ENCODE assay signal across 8 mouse cellular contexts in genomic region chr16:97292484-97293048, GRCm38 (mm10).
DNase-seq lines count a peak whose midpoint lies in the region; ATAC-seq lines count a peak whose summit lies in the region.

No protein-coding gene starts in this region.

- WGBS in heart, embryonic 10.5 days, result 15% methylated on average over 11 of the region's 11 CpGs
- WGBS in embryonic facial prominence, embryonic 12.5 days, result 2% methylated on average over 11 of the region's 11 CpGs
- WGBS in midbrain, embryonic 15.5 days, result 3% methylated on average over 11 of the region's 11 CpGs

- ATAC-seq in embryonic facial prominence, embryonic 12.5 days (ENCODE audit: insufficient number of reproducible peaks, insufficient read depth, low FRiP score, low TSS enrichment), result no peak
- ATAC-seq in midbrain, embryonic 15.5 days (replicated peaks), result peak; percentile 62

- DNase-seq in heart, embryonic 10.5 days (ENCODE audit: low spot score), result no peak
- no peak for DNase-seq in heart, postnatal 4 days
- DNase-seq in kidney, adult 18-20 months, result peak; percentile 38
- no peak for DNase-seq in gastrocnemius, postnatal 25 days
- no peak for DNase-seq in urinary bladder, postnatal 14 days (ENCODE audit: low spot score)
- no peak for DNase-seq in urinary bladder, postnatal 36 days (ENCODE audit: low spot score in 2 of 2)

- H3K36me3 ChIP-seq in heart, embryonic 10.5 days, result no peaks in the 10 kb centered on the region
- no peaks in the 10 kb centered on the region for H3K36me3 ChIP-seq in embryonic facial prominence, embryonic 12.5 days
- H3K36me3 ChIP-seq in midbrain, embryonic 15.5 days (replicated peaks), result no peaks in the 10 kb centered on the region

- H3K27ac ChIP-seq in heart, embryonic 10.5 days, result no peak overlapping the region
- H3K27ac ChIP-seq in embryonic facial prominence, embryonic 12.5 days, result no peak overlapping the region
- H3K27ac ChIP-seq in midbrain, embryonic 15.5 days, result peak overlapping the region; percentile 59

- H3K9ac ChIP-seq in embryonic facial prominence, embryonic 12.5 days, result no peak overlapping the region
- H3K9ac ChIP-seq in midbrain, embryonic 15.5 days, result no peak overlapping the region

- peak overlapping the region; percentile 36 for H3K4me3 ChIP-seq in heart, embryonic 10.5 days
- no peak overlapping the region for H3K4me3 ChIP-seq in embryonic facial prominence, embryonic 12.5 days
- no peak overlapping the region for H3K4me3 ChIP-seq in midbrain, embryonic 15.5 days

- no peaks in the 10 kb centered on the region for H3K9me3 ChIP-seq in heart, embryonic 10.5 days
- no peaks in the 10 kb centered on the region for H3K9me3 ChIP-seq in embryonic facial prominence, embryonic 12.5 days
- no peaks in the 10 kb centered on the region for H3K9me3 ChIP-seq in midbrain, embryonic 15.5 days

- H3K27me3 ChIP-seq in heart, embryonic 10.5 days (ENCODE audit: insufficient read depth, poor library complexity, severe bottlenecking), result no peaks in the 10 kb centered on the region
- H3K27me3 ChIP-seq in embryonic facial prominence, embryonic 12.5 days, result no peaks in the 10 kb centered on the region
- no peaks in the 10 kb centered on the region for H3K27me3 ChIP-seq in midbrain, embryonic 15.5 days (replicated peaks)

- peaks cover 10% of the 10 kb centered on the region; the same call in 1 of the 2 replicates for H3K4me1 ChIP-seq in heart, embryonic 10.5 days
- peaks cover 9% of the 10 kb centered on the region; the same call in 1 of the 2 replicates for H3K4me1 ChIP-seq in embryonic facial prominence, embryonic 12.5 days
- peaks cover 29% of the 10 kb centered on the region for H3K4me1 ChIP-seq in midbrain, embryonic 15.5 days

- peak overlapping the region; percentile 44 for H3K4me2 ChIP-seq in embryonic facial prominence, embryonic 12.5 days (replicated peaks)
- H3K4me2 ChIP-seq in midbrain, embryonic 15.5 days, result peak overlapping the region; percentile 17
